Mouse (Mus musculus) liver, embryonic 13.5 days (tissue): ENCODE results near the gene Krtap24-1. TPM values are rescaled to one million over a fixed set of nuclear protein-coding genes. Genes with fewer than 3 reads are reported as not detected.

Source experiments
- ATAC-seq: fragments of 200-750 bp; cut with Nextera tagmentation; 2 replicates; pipeline ENCODE4 v1.8.0; 2017; ENCODE audit warnings: low read depth, mild to moderate bottlenecking, moderate number of reproducible peaks, moderate library complexity
- DNase-seq: peaks from one replicate; pipeline ENCODE4 v3.0.0; 2022
- H3K27ac ChIP-seq: fragments of 300-500 bp; sonication (generic); 2 replicates; pipeline ENCODE4 v1.5.1; 2015; ENCODE audit warnings: moderate library complexity, mild to moderate bottlenecking, inconsistent platforms
- H3K27me3 ChIP-seq: fragments of 300-500 bp; sonication (generic); 2 replicates; pipeline ENCODE4 v1.6.1; 2015; ENCODE audit warnings: mild to moderate bottlenecking, inconsistent platforms
- H3K36me3 ChIP-seq: fragments of 300-500 bp; sonication (generic); 2 replicates; pipeline ENCODE4 v1.6.1; 2015; ENCODE audit warnings: mild to moderate bottlenecking, inconsistent platforms
- H3K4me1 ChIP-seq: fragments of 300-500 bp; sonication (generic); replicated peaks from 2 replicates; pipeline ENCODE4 v1.6.1; 2015; ENCODE audit warnings: inconsistent platforms
- H3K4me2 ChIP-seq: fragments of 300-500 bp; sonication (generic); 2 replicates; pipeline ENCODE4 v1.6.1; 2015; ENCODE audit warnings: inconsistent platforms, mild to moderate bottlenecking, moderate library complexity
- H3K4me3 ChIP-seq: fragments of 300-500 bp; sonication (generic); replicated peaks from 2 replicates; pipeline ENCODE4 v1.5.1; 2015; ENCODE audit warnings: mild to moderate bottlenecking, inconsistent platforms
- H3K9ac ChIP-seq: fragments of 300-500 bp; sonication (generic); 2 replicates; pipeline ENCODE4 v1.6.1; 2015; ENCODE audit warnings: mild to moderate bottlenecking, inconsistent platforms
- H3K9me3 ChIP-seq: fragments of 300-500 bp; sonication (generic); replicated peaks from 2 replicates; pipeline ENCODE4 v1.6.1; 2016; ENCODE audit warnings: inconsistent platforms
- WGBS: fragments of 180-500 bp; shearing (Covaris S2); methylation state at CpG from one replicate; pipeline ENCODE4 v1.1.7; 2015; ENCODE audit not compliant: insufficient replicate concordance; 5-methylcytosine and 5-hydroxymethylcytosine counted together
- polyA plus RNA-seq: library from polyadenylated mRNA; unstranded; fragments of >200 nt; fragmentation: Nextera tagmentation; extraction: Ambion mirVana; gene quantifications from 2 replicates; pipeline ENCODE4 v1.2.1, GENCODE M21; 2015

Krtap24-1 gene
- polyA plus RNA-seq: not detected in 2 replicates

DNA sequence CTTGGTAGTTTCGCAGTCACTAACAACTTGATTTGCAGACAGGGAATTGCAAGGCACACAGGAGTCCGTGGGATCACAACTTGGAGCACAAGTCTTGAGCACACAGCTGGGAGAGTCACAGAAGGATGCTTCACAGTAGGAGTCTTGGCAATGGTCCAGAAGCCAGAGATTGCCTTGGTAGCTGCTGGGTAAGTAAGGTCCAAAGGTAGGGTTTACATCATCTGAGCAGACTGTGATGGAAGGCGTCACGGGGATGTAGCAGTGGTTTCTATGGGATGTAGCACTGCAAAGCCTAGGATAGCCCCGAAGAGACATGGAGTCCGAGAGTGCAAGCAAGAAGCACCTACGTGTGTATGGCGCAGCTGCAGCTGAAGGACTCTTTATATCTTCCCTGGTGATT, at the start of gene Krtap24-1:
Krtap24-1 (minus strand) TSS at position 358 of the 400 bp plus-strand sequence.
- Histone ChIP-seq H3K4me2 (no peak within 1 kb of the TSS), H3K4me3 (no peak within 1 kb of the TSS), H3K4me1 (no peaks in the 10 kb centered on the region), H3K27ac (no peak within 1 kb of the TSS), H3K9ac (no peak within 1 kb of the TSS), H3K27me3 (no peaks in the 10 kb centered on the region), H3K36me3 (no peaks in the 10 kb centered on the region), H3K9me3 (no peaks in the 10 kb centered on the region)
- ATAC-seq: no peak
- 76% methylated on average over 8 of the region's 8 CpGs for WGBS
- DNase-seq: no peak

DNA sequence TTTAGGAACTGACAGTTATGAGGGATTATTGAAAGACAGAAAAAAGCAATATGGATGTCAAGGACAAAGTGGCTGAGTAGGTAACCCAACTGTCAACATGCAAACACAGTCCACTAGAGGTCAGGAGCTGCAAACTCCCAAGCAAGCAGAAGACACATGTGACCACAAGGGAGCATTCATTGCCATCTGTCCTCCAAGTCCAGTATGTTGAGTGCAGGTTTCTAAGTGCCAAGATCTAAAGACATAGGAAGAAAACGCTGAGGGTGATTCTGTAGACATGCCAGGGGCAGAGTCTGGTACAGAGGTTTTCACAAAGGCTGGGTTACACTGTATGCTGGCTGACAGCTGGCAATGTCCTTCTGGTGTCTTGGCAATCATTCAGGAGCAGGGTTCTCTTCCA, 45.3 kb upstream of the Krtap24-1 start:
- WGBS: 50% methylated on average over 1 of the region's 1 CpGs
- H3K9me3 ChIP-seq: no peaks in the 10 kb centered on the region
- H3K4me3 ChIP-seq: no peak overlapping the region
- H3K9ac ChIP-seq: no peak overlapping the region
- no peak overlapping the region for H3K4me2 ChIP-seq
- no peaks in the 10 kb centered on the region for H3K27me3 ChIP-seq
- no peak for ATAC-seq
- no peaks in the 10 kb centered on the region for H3K4me1 ChIP-seq
- H3K27ac ChIP-seq: no peak overlapping the region
- no peak for DNase-seq
- no peaks in the 10 kb centered on the region for H3K36me3 ChIP-seq

DNA sequence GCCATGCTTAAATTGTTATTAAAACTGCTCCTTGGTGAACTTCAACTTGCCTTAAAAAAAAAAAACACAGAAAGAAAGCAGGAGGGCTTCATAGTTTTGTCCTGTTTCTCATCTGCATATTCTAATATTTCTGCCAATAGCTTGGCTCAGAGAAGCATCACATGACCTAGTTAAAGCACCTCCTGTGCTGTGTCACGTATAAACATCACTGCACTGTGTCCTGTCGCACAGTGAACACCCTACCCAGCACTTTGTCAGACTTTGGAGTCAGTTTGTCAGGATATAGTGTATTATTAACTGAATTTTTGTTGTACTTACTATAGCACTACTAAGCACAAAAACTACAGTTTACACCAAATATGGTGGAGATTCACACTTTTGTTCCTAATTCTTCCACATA, 39.9 kb upstream of the Krtap24-1 start:
- WGBS: 37% methylated on average over 2 of the region's 2 CpGs
- ATAC-seq: no peak
- no peaks in the 10 kb centered on the region; the same call in 1 of the 2 replicates for H3K9me3 ChIP-seq

DNA sequence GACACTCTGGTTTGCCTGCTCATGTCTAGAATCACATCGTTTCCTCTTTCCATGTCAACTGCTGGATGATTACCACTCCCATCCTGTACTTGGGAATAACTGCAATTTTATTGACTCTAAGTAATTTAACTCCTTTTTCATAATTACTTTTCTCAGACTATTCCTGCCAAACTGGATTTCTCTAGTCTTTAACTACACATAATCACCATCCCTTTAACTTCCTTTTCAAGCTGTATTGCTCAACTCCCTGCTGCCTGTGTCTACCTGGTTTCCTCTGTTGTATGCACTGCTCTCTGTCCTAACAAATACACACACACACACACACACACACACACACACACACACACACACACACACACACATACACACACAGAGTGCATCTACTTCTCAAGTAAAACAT, 39.0 kb upstream of the Krtap24-1 start:
- Histone ChIP-seq H3K9ac (no peak overlapping the region), H3K36me3 (no peaks in the 10 kb centered on the region), H3K9me3 (no peaks in the 10 kb centered on the region; the same call in 1 of the 2 replicates), H3K4me1 (no peaks in the 10 kb centered on the region), H3K4me3 (no peak overlapping the region), H3K27ac (no peak overlapping the region), H3K4me2 (no peak overlapping the region), H3K27me3 (no peaks in the 10 kb centered on the region)
- no peak for DNase-seq
- WGBS: 55% methylated on average over 1 of the region's 1 CpGs
- no peak for ATAC-seq

More for the DNA sequence above, 39.9 kb upstream of the Krtap24-1 start:
- no peak overlapping the region for H3K27ac ChIP-seq
- no peaks in the 10 kb centered on the region for H3K4me1 ChIP-seq
- no peak overlapping the region for H3K4me2 ChIP-seq
- no peaks in the 10 kb centered on the region for H3K36me3 ChIP-seq
- H3K27me3 ChIP-seq: no peaks in the 10 kb centered on the region
- no peak for DNase-seq
- no peak overlapping the region for H3K9ac ChIP-seq
- H3K4me3 ChIP-seq: no peak overlapping the region

DNA sequence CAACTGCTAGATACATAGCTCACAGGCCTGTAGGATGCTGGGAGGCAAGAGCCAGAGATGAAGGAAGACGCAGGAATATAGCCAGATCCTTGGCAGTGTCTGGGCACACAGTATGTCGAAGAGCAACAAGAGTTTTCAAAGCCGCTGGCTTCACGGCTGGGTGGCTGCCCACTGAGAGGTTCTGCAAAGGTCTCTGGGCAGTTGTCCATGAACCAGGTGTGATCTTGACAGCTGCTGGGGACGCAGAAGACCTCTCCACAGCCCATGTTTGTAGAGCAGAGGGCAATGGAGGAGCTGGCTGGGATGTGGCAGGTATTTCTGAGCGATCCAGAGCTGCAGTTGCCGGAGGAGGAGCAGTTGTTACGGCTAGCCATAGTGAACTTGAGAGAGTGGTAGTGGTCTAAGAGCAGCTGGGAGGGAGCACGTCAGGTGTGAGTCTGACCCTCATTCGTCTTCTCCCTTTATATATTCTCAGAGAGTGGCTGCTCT, 35.3 kb upstream of the Krtap24-1 start, which contains the start of gene Krtap26-1:
Krtap26-1 (minus strand) TSS at position 439 of the 489 bp plus-strand sequence.
- Histone ChIP-seq H3K4me1 (no peaks in the 10 kb centered on the region), H3K4me3 (no peak within 1 kb of the TSS), H3K9me3 (no peaks in the 10 kb centered on the region; the same call in 1 of the 2 replicates), H3K27ac (no peak within 1 kb of the TSS), H3K27me3 (no peaks in the 10 kb centered on the region), H3K9ac (no peak within 1 kb of the TSS), H3K36me3 (no peaks in the 10 kb centered on the region), H3K4me2 (no peak within 1 kb of the TSS)
- no peak for DNase-seq
- 66% methylated on average over 10 of the region's 10 CpGs for WGBS
- ATAC-seq: no peak

DNA sequence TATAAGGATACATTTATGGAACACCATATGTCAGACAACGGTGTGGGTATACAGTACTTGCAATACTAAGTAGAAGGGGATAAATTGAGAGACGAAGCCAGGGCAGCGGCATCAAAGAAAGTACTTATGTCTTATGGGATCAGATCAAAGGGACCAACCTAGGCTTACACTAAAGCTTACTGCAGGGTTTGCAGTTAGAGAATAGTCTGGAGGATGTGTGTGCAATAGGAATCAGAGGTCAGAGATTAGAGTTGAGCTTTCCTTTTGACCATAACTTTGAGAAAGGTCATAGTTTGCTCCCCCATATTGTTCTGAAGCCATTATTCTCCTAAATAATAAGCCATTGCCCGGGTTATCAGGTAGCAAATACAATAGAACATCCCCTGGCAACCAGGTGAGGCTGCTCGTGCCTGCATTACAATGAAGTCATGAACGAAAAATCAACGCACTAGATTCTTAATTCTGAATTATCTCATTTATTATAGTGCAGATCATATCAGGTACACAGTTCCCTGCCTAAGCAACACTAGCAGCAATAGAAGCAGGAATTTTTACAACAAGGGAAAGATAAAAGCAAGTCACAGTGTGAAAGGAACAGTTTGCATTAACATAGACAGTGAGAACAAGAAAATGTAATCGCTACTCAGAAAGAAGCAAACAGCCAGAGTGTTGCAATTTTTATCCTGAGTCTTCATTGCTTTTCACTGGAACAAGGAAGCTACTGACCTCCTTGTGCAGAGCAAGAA, 34.5 kb upstream of the Krtap24-1 start:
- H3K27ac ChIP-seq: no peak overlapping the region
- ATAC-seq: no peak
- H3K4me3 ChIP-seq: no peak overlapping the region
- no peaks in the 10 kb centered on the region; the same call in 1 of the 2 replicates for H3K9me3 ChIP-seq
- WGBS: 79% methylated on average over 8 of the region's 8 CpGs
- no peak overlapping the region for H3K9ac ChIP-seq
- DNase-seq: no peak
- no peaks in the 10 kb centered on the region for H3K4me1 ChIP-seq
- H3K4me2 ChIP-seq: no peak overlapping the region
- no peaks in the 10 kb centered on the region for H3K36me3 ChIP-seq
- no peaks in the 10 kb centered on the region for H3K27me3 ChIP-seq

DNA sequence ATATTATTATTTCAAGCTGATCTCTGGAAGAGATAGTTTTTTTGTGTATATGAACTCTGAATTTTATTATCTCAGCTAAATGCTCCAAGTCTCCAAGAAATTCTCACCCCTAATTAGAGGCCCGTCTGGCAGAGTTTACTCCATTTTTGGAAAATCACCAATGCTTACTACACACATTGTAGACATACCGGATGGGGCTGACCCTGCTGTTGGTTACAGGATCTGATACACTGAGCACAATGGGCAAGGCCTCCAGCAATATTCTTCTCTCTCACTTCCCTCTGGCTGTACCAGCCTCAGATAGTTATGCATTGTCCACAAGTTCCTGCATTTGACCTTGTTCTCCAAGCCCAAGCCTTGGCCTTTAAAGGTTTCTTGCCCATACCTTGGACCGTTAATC, 28.0 kb upstream of the Krtap24-1 start:
- ATAC-seq (no peak), DNase-seq (no peak)
- WGBS: 70% methylated on average over 3 of the region's 3 CpGs
- Histone ChIP-seq H3K4me1 (no peaks in the 10 kb centered on the region), H3K4me2 (no peak overlapping the region), H3K27ac (no peak overlapping the region), H3K4me3 (no peak overlapping the region), H3K36me3 (no peaks in the 10 kb centered on the region), H3K9me3 (no peaks in the 10 kb centered on the region; the same call in 1 of the 2 replicates), H3K27me3 (no peaks in the 10 kb centered on the region), H3K9ac (no peak overlapping the region)

DNA sequence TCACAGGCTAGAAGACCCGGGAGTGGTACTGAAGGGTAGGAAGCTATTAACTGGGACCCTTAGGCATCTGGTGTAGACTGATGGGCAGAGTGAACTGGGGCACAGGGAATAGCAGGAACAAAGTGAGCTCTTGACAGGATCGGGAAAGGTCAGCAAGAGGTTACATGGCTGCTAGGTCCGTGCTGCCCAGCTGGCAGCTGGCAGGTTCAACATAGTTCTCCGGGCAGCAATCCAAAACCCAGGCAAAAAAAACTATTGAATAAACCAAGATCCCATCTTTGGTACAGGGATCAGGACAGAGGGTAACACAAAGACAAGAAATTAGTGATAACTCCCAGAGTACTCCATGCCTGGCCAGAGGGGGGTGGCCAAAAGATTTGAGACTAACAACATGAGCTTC, 23.1 kb upstream of the Krtap24-1 start:
- Histone ChIP-seq H3K9ac (no peak overlapping the region), H3K4me1 (no peaks in the 10 kb centered on the region), H3K4me2 (no peak overlapping the region), H3K27ac (no peak overlapping the region), H3K4me3 (no peak overlapping the region), H3K9me3 (no peaks in the 10 kb centered on the region), H3K36me3 (no peaks in the 10 kb centered on the region), H3K27me3 (no peaks in the 10 kb centered on the region)
- no peak for DNase-seq
- WGBS: 70% methylated on average over 4 of the region's 4 CpGs
- ATAC-seq: no peak

DNA sequence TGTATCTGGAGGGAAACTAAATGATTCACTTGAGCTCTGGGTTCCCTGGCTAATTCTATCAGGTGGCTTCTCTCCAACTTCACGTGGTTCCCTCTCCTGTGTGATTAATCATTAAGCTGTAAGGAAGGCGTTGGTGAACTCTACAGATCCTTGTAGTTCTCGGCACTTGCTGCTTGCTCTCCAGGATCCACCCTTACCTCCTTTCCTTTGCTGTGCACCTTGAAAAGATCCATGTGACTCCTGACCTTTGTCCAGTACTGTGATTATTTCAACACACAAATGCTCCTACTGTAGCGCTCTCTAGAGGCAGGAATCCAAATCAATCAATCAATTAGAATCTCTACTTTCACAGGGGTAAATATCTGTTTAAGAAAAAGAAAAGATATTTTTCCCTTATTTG, 19.4 kb upstream of the Krtap24-1 start:
- no peak overlapping the region for H3K27ac ChIP-seq
- DNase-seq: no peak
- 54% methylated on average over 4 of the region's 4 CpGs for WGBS
- no peak overlapping the region for H3K4me2 ChIP-seq
- H3K9me3 ChIP-seq: no peaks in the 10 kb centered on the region
- H3K36me3 ChIP-seq: no peaks in the 10 kb centered on the region
- H3K4me3 ChIP-seq: no peak overlapping the region
- no peak overlapping the region for H3K9ac ChIP-seq
- no peaks in the 10 kb centered on the region for H3K4me1 ChIP-seq
- no peak for ATAC-seq
- H3K27me3 ChIP-seq: no peaks in the 10 kb centered on the region

DNA sequence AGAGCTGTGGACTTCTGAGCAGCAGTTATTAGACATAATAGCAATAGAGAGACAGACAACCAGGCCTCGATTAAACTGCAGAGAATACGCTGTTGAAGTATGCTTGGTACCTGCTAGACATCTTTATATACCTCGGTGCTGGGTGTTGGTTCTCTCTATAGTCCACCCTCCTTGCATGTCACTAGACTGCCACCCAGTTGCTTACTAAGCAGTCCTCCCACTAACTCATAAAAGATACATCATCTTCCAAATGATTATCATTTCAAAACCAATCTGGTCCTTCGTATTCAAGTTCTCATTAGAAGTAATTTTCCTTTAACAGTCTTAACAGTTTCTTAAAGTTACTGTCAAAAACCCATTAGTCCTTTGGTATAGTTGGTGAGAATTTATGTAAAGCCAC, 15.5 kb upstream of the Krtap24-1 start, which contains the start of gene 2310079G19Rik:
2310079G19Rik (minus strand) TSS at position 101 of the 400 bp plus-strand sequence.
- Histone ChIP-seq H3K9me3 (no peaks in the 10 kb centered on the region), H3K4me3 (no peak within 1 kb of the TSS), H3K4me1 (no peaks in the 10 kb centered on the region), H3K4me2 (no peak within 1 kb of the TSS), H3K27me3 (no peaks in the 10 kb centered on the region), H3K9ac (no peak within 1 kb of the TSS), H3K36me3 (no peaks in the 10 kb centered on the region), H3K27ac (no peak within 1 kb of the TSS)
- DNase-seq (no peak), ATAC-seq (no peak)
- 71% methylated on average over 4 of the region's 4 CpGs for WGBS

DNA sequence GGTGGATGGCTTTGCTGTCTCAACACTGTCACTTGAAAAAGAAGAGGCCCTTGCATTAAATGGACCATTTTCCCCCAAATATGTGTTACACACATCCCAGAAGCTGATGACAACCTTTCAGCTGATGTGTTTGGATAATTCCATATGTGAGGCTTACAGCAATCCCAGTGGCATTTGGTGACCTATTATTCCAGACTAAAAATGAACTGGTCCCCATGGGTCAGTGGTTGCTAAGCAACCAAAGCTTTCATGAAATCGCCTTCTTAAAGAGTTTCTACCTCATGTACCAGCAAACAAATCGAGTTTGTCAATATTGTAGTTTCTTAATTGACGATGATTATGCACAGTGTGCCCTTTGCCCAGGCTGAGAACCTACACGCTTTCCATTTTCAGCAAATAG, 633 bp upstream of the Krtap24-1 start:
- no peaks in the 10 kb centered on the region for H3K4me1 ChIP-seq
- no peak overlapping the region for H3K27ac ChIP-seq
- no peak for ATAC-seq
- H3K36me3 ChIP-seq: no peaks in the 10 kb centered on the region
- no peaks in the 10 kb centered on the region for H3K9me3 ChIP-seq
- no peak overlapping the region for H3K4me3 ChIP-seq
- H3K4me2 ChIP-seq: no peak overlapping the region
- H3K9ac ChIP-seq: no peak overlapping the region
- 60% methylated on average over 4 of the region's 4 CpGs for WGBS
- H3K27me3 ChIP-seq: no peaks in the 10 kb centered on the region
- no peak for DNase-seq

DNA sequence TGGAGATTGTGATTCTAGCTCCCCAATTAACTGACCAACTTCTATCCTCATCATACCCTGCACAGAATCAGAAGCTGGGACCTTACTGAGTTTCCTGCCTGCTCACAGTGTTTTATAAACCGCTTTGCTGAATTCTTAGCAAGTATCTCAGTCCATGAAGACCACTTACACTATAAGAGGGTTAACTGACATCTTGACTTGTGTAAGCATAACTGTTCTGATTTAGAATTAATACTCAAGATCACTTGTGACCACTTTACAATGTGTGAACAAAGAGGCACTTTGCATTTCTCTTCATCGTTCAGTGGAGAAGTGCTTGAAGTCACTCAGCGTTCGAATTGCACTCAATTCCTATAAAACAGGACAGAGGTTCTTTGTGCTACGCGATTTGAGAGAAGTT, 7.5 kb downstream of the Krtap24-1 start:
- H3K9ac ChIP-seq: no peak overlapping the region

More for the DNA sequence above, 7.5 kb downstream of the Krtap24-1 start:
- DNase-seq (no peak), ATAC-seq (no peak)
- Histone ChIP-seq H3K4me2 (no peak overlapping the region), H3K27ac (no peak overlapping the region), H3K4me3 (no peak overlapping the region), H3K4me1 (no peaks in the 10 kb centered on the region), H3K36me3 (no peaks in the 10 kb centered on the region), H3K27me3 (no peaks in the 10 kb centered on the region), H3K9me3 (no peaks in the 10 kb centered on the region)
- 72% methylated on average over 6 of the region's 6 CpGs for WGBS
